Mouse (Mus musculus) kidney, postnatal 0 days (tissue): ENCODE results near the gene Gm20765. TPM values are rescaled to one million over a fixed set of nuclear protein-coding genes. Genes with fewer than 3 reads are reported as not detected.

Experiments
- ATAC-seq: fragments of 200-750 bp; cut with Nextera tagmentation; replicated peaks from 2 replicates; pipeline ENCODE4 v1.8.0; 2017; ENCODE audit warnings: low read depth, moderate number of reproducible peaks, moderate TSS enrichment, moderate library complexity; ENCODE audit not compliant: low FRiP score
- DNase-seq: peaks from one replicate; pipeline ENCODE4 v3.0.0-alpha.2; 2016; ENCODE audit warnings: low spot score
- H3K27ac ChIP-seq: fragments of 300-500 bp; sonication (generic); 2 replicates; pipeline ENCODE4 v1.5.1; 2014; ENCODE audit warnings: mild to moderate bottlenecking
- H3K27me3 ChIP-seq: fragments of 300-500 bp; sonication (generic); 2 replicates; pipeline ENCODE4 v1.6.1; 2014; ENCODE audit warnings: low read length, mixed read lengths; ENCODE audit not compliant: insufficient read depth
- H3K36me3 ChIP-seq: fragments of 300-500 bp; sonication (generic); 2 replicates; pipeline ENCODE4 v1.6.1; 2014; ENCODE audit warnings: low read length, mixed read lengths; ENCODE audit not compliant: insufficient read depth
- H3K4me1 ChIP-seq: fragments of 300-500 bp; sonication (generic); replicated peaks from 2 replicates; pipeline ENCODE4 v1.6.1; 2014; ENCODE audit warnings: antibody characterized with exemption, low read length, mixed read lengths; ENCODE audit not compliant: insufficient read depth
- H3K4me2 ChIP-seq: fragments of 300-500 bp; sonication (generic); 2 replicates; pipeline ENCODE4 v1.6.1; 2014; ENCODE audit warnings: mild to moderate bottlenecking, low read length, moderate library complexity, mixed read lengths
- H3K4me3 ChIP-seq: fragments of 300-500 bp; sonication (generic); replicated peaks from 2 replicates; pipeline ENCODE4 v1.5.1; 2014; ENCODE audit warnings: low read depth, low read length
- H3K9ac ChIP-seq: fragments of 300-500 bp; sonication (generic); 2 replicates; pipeline ENCODE4 v1.6.1; 2014; ENCODE audit warnings: low read depth, low read length
- H3K9me3 ChIP-seq: fragments of 300-500 bp; sonication (generic); replicated peaks from 2 replicates; pipeline ENCODE4 v1.6.1; 2016; ENCODE audit warnings: low read length, inconsistent platforms, mixed read lengths
- CTCF ChIP-seq: IDR thresholded peaks from 2 replicates; pipeline ENCODE4 v1.5.1; 2016; ENCODE audit warnings: antibody characterized with exemption, low read depth, mild to moderate bottlenecking, moderate library complexity
- WGBS: fragments of 180-500 bp; shearing (Covaris S2); extraction: QIAGEN DNeasy Blood & Tissue Kit; methylation state at CpG from one replicate; pipeline ENCODE4 v1.1.7; 2014; 5-methylcytosine and 5-hydroxymethylcytosine counted together
- polyA plus RNA-seq: library from polyadenylated mRNA; unstranded; fragments of >200 nt; fragmentation: Nextera tagmentation; extraction: Ambion mirVana; gene quantifications from 2 replicates; pipeline ENCODE4 v1.2.1, GENCODE M21; 2015

The Gm20765 gene
- polyA plus RNA-seq, 1 experiment from 2014 or later = not detected

- Histone ChIP-seq H3K27me3 (no peaks in the 10 kb centered on the region), H3K4me1 (no peaks in the 10 kb centered on the region), H3K27ac (no peak overlapping the region), H3K9me3 (no peaks in the 10 kb centered on the region), H3K4me2 (no peak overlapping the region), H3K9ac (no peak overlapping the region), H3K36me3 (no peaks in the 10 kb centered on the region), H3K4me3 (no peak overlapping the region)
- ATAC-seq (no peak), DNase-seq (no peak)
- no peak for TF ChIP-seq CTCF
- 83% methylated on average over 1 of the region's 1 CpGs for WGBS
Measured at GRCm38 (mm10) chr10:104209655-104210054, 24.3 kb downstream of the Gm20765 start.

- TF ChIP-seq CTCF = no peak
- Histone ChIP-seq H3K36me3 (no peaks in the 10 kb centered on the region), H3K9ac (no peak overlapping the region), H3K27ac (no peak overlapping the region), H3K27me3 (no peaks in the 10 kb centered on the region), H3K4me3 (no peak overlapping the region), H3K4me2 (no peak overlapping the region), H3K9me3 (no peaks in the 10 kb centered on the region), H3K4me1 (no peaks in the 10 kb centered on the region)
- no peak for ATAC-seq
- no peak for DNase-seq
- 50% methylated on average over 3 of the region's 3 CpGs for WGBS
Measured at GRCm38 (mm10) chr10:104210268-104210990, 25.1 kb downstream of the Gm20765 start.

GRCm38 (mm10) chr10:104214527-104214926, 29.2 kb downstream of the Gm20765 start:
- WGBS = 93% methylated on average over 5 of the region's 5 CpGs

GRCm38 (mm10) chr10:104220303-104221021, 35.1 kb downstream of the Gm20765 start:
- H3K9me3 ChIP-seq = no peaks in the 10 kb centered on the region
- H3K4me1 ChIP-seq = no peaks in the 10 kb centered on the region
- H3K27ac ChIP-seq = no peak overlapping the region
- H3K36me3 ChIP-seq = no peaks in the 10 kb centered on the region
- H3K4me2 ChIP-seq = no peak overlapping the region
- no peak overlapping the region for H3K9ac ChIP-seq
- ATAC-seq = no peak
- no peak overlapping the region for H3K4me3 ChIP-seq
- no peaks in the 10 kb centered on the region for H3K27me3 ChIP-seq
- TF ChIP-seq CTCF = no peak
- WGBS = 86% methylated on average over 6 of the region's 6 CpGs
- DNase-seq = no peak

More at GRCm38 (mm10) chr10:104214527-104214926, 29.2 kb downstream of the Gm20765 start:
- no peaks in the 10 kb centered on the region for H3K4me1 ChIP-seq
- H3K9ac ChIP-seq = no peak overlapping the region
- no peak for TF ChIP-seq CTCF
- ATAC-seq = no peak
- H3K36me3 ChIP-seq = no peaks in the 10 kb centered on the region
- no peaks in the 10 kb centered on the region for H3K9me3 ChIP-seq
- DNase-seq = no peak
- no peak overlapping the region for H3K4me3 ChIP-seq
- H3K27ac ChIP-seq = no peak overlapping the region
- no peak overlapping the region for H3K4me2 ChIP-seq
- no peaks in the 10 kb centered on the region for H3K27me3 ChIP-seq

Other genes with a start within 250 kb of the Gm20765 start
- gene Gm21293, start 42.5 kb upstream of the Gm20765 start, polyA plus RNA-seq = not detected in 2 replicates
- not detected in 2 replicates for gene Gm6763, start 34.0 kb upstream of the Gm20765 start, polyA plus RNA-seq
- gene Gm8764, start 25.5 kb upstream of the Gm20765 start, polyA plus RNA-seq = not detected in 2 replicates
- not detected in 2 replicates for gene Gm21304, start 17.0 kb upstream of the Gm20765 start, polyA plus RNA-seq
- not detected in 2 replicates for gene Gm21312, start 8.5 kb upstream of the Gm20765 start, polyA plus RNA-seq
- not detected in 2 replicates for gene Gm4340, start 8.5 kb downstream of the Gm20765 start, polyA plus RNA-seq